Mouse (Mus musculus): ENCODE data around the gene Cyth1. TPM values are rescaled to one million over a fixed set of nuclear protein-coding genes. Genes with fewer than 3 reads are reported as not detected.
A peak's percentile ranks its signal among the peaks of the same experiment; 100 is the strongest.

Gene Cyth1
- polyA plus RNA-seq, 1 experiment = 89.8 TPM

DNA sequence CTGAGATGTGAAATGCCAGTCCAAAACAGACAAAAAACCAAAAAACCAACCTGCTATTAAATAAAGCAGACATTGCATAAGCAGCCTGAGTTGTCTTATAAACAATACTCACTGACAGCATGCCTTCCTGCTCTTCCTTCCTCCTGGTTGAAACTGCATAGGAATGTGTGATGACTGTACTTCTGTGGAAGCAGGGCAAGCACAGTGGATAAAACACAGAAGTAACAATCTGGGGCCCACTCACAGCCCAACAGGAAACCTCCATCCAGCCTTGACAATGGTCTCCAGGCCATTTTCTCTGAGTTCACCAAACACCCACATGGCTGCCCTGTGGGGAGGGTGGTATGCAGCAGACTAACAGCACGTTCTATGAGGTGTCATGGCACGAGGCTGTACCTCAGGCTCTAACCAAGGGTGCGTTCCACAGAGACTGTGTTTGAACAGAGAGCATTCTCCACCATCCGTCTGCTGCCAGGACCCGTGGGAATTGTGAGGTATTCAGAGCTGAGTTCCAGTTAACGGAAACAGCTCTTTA is 26.0 kb downstream of the Cyth1 start:
- TF ChIP-seq POLR2A (IDR thresholded peaks at IDR 0.05; ENCODE audit: borderline replicate concordance, insufficient read depth, low read length) (no peak), CTCF (IDR thresholded peaks at IDR 0.05; ENCODE audit: borderline replicate concordance, insufficient read depth, low read depth, low read length) (no peak)
- Histone ChIP-seq H3K4me1 (ENCODE audit: control insufficient read depth, insufficient read depth, low read length) (peaks cover 21% of the 10 kb centered on the region), H3K27ac (ENCODE audit: insufficient read depth, low read length) (no peak overlapping the region), H3K4me3 (replicated peaks; ENCODE audit: insufficient read depth, low read depth, low read length) (no peak overlapping the region), H3K27me3 (ENCODE audit: control insufficient read depth, insufficient read depth, low read length) (no peaks in the 10 kb centered on the region)
- WGBS = 65% methylated on average over 6 of the region's 6 CpGs
- no peak for DNase-seq

DNA sequence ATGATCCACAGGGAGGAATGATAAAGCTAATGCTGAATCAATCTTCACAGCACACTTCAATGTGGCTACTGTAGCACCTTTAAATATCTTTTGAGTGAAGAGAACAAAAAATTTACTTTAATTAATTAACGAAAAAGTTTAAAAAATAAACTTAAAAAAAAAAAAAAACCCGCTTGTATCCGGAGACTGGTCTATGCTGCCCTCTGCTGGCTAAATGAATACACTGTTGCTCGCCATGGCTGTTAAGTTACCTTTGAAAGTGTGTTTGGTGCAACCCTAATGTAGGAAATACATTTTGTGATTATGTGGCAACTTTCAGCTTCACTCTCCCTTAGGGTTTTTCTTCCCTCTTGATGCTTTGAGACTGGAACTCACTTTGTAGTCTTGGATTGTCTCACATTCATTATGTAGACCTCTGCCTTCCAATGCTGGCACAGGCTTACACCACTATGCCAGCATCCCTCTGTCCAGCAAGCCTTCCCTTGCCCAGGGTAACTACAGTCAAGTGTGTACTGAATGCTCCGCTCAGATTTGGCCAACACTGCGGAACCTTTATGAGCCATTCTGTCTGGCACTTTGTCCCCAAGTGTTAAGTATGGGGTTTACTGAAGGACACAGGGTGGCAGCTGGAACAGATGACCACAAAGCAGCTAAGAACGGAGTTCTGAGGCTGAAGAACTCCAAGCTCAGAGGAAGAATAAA is 27.7 kb downstream of the Cyth1 start:
- Histone ChIP-seq H3K27ac (ENCODE audit: insufficient read depth, low read length) (no peak overlapping the region), H3K4me3 (replicated peaks; ENCODE audit: insufficient read depth, low read depth, low read length) (no peak overlapping the region), H3K4me1 (ENCODE audit: control insufficient read depth, insufficient read depth, low read length) (peaks cover 28% of the 10 kb centered on the region), H3K27me3 (ENCODE audit: control insufficient read depth, insufficient read depth, low read length) (no peaks in the 10 kb centered on the region)
- WGBS = 18% methylated on average over 7 of the region's 7 CpGs
- DNase-seq = peak in 1 of 2 experiments; percentile 57
- peak; percentile 57; the same call in 1 of the 2 replicates for TF ChIP-seq CTCF (IDR thresholded peaks at IDR 0.05; ENCODE audit: borderline replicate concordance, insufficient read depth, low read depth, low read length)
- TF ChIP-seq POLR2A (IDR thresholded peaks at IDR 0.05; ENCODE audit: borderline replicate concordance, insufficient read depth, low read length) = no peak

DNA sequence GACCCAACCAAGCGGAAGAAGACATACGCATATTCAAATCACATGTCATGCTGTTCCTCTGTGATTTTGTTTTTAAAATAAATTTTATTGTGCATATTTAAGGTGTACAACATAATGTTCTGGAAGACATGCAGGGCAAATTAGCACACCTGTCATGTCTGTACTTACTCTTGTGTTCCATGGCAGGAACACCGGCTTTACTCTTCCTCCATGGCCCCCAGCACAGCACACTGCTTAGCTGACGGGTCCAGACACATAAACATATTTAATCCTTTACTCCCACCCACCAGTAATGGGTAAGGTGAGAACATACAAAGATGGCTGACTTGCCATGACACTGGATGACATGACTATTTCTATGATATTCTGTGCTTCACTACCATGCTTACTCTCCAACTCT is 29.3 kb downstream of the Cyth1 start:
- peaks cover 25% of the 10 kb centered on the region for H3K4me1 ChIP-seq (ENCODE audit: control insufficient read depth, insufficient read depth, low read length)
- no peak for DNase-seq
- 89% methylated on average over 4 of the region's 4 CpGs for WGBS
- TF ChIP-seq POLR2A (IDR thresholded peaks at IDR 0.05; ENCODE audit: borderline replicate concordance, insufficient read depth, low read length) (no peak), CTCF (IDR thresholded peaks at IDR 0.05; ENCODE audit: borderline replicate concordance, insufficient read depth, low read depth, low read length) (no peak)
- H3K27me3 ChIP-seq (ENCODE audit: control insufficient read depth, insufficient read depth, low read length) = no peaks in the 10 kb centered on the region
- H3K4me3 ChIP-seq (replicated peaks; ENCODE audit: insufficient read depth, low read depth, low read length) = no peak overlapping the region
- H3K27ac ChIP-seq (ENCODE audit: insufficient read depth, low read length) = no peak overlapping the region

DNA sequence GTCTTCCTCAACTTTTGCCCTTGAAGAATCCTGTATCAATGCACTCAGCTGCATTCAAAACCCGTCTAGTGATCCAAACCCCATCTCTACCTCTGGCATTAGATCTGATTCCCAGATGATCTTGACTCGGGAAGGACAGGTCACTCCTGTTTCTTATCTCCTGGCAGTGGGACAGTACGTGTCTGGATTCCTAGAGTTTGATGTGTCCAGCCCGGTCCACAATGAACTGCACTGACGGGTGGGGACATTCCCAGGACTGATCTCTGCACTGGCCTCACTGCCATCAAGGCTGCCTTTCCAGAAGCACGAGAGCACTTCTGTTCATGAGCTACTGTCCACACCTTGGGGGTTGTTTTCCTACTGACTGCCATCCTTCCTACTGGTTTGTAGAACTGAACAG is 31.9 kb downstream of the Cyth1 start:
- no peaks in the 10 kb centered on the region for H3K27me3 ChIP-seq (ENCODE audit: control insufficient read depth, insufficient read depth, low read length)
- TF ChIP-seq CTCF (IDR thresholded peaks at IDR 0.05; ENCODE audit: borderline replicate concordance, insufficient read depth, low read depth, low read length) (no peak), POLR2A (IDR thresholded peaks at IDR 0.05; ENCODE audit: borderline replicate concordance, insufficient read depth, low read length) (no peak)
- no peak overlapping the region for H3K4me3 ChIP-seq (replicated peaks; ENCODE audit: insufficient read depth, low read depth, low read length)
- H3K27ac ChIP-seq (ENCODE audit: insufficient read depth, low read length) = no peak overlapping the region
- no peak for DNase-seq
- H3K4me1 ChIP-seq (ENCODE audit: control insufficient read depth, insufficient read depth, low read length) = peaks cover 26% of the 10 kb centered on the region
- WGBS = 81% methylated on average over 6 of the region's 6 CpGs

DNA sequence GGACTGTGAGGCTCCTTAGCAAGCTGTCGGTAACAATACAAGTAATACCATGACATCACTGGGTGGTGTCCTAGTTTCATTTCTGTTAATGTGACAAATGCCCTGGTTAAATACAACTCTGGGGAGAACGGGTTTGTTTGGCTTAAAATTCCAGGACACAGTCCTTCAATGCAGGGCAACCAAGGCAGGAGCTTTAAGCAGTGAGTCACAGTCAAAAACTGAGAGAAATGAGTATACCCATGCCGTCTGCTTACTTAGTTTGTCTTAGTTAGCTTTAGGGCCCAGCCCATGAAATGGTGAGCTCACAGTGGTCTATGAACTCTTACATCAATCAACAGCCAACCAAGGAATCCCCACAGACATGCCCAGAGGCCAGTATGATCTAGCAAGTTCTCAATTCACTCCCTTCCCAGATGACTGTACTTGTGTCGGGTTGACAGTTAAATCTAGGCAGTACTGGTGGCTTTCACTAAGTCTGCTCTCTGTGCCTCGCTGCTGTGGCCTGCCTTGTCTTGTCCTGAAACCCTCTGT is 32.4 kb downstream of the Cyth1 start:
- WGBS = 62% methylated on average over 5 of the region's 5 CpGs
- Histone ChIP-seq H3K27me3 (ENCODE audit: control insufficient read depth, insufficient read depth, low read length) (no peaks in the 10 kb centered on the region), H3K4me1 (ENCODE audit: control insufficient read depth, insufficient read depth, low read length) (peaks cover 31% of the 10 kb centered on the region), H3K27ac (ENCODE audit: insufficient read depth, low read length) (no peak overlapping the region), H3K4me3 (replicated peaks; ENCODE audit: insufficient read depth, low read depth, low read length) (no peak overlapping the region)
- DNase-seq = no peak
- TF ChIP-seq CTCF (IDR thresholded peaks at IDR 0.05; ENCODE audit: borderline replicate concordance, insufficient read depth, low read depth, low read length) = no peak

DNA sequence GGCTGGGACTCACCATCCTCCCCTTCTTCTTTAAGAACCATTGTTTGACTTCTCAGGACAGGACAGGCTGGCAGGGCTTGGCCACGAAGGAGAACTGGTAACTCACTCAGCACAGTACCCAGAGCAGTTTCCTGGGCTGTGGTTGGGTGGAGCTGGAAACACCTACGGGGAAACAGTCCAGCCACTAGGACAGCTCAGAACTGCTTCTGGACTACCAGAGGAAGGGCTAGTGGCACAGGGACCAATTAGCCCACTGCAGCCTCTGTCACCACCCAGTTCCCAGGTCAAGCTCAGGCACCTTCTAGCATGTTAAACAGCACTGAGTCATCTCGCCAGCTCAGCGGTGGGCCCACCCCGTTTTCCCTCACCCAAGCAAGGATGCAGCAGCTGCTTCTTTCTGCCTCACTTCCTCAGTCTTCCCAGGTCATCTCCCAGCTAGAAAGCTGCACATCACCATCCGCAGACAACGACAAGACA is 35.7 kb downstream of the Cyth1 start:
- DNase-seq = peak in 1 of 2 experiments; percentile 47
- H3K4me3 ChIP-seq (replicated peaks; ENCODE audit: insufficient read depth, low read depth, low read length) = no peak overlapping the region
- TF ChIP-seq CTCF (IDR thresholded peaks at IDR 0.05; ENCODE audit: borderline replicate concordance, insufficient read depth, low read depth, low read length) (no peak), POLR2A (IDR thresholded peaks at IDR 0.05; ENCODE audit: borderline replicate concordance, insufficient read depth, low read length) (no peak)
- peak overlapping the region; percentile 64 for H3K27ac ChIP-seq (ENCODE audit: insufficient read depth, low read length)
- 31% methylated on average over 7 of the region's 7 CpGs for WGBS
- H3K4me1 ChIP-seq (ENCODE audit: control insufficient read depth, insufficient read depth, low read length) = peaks cover 52% of the 10 kb centered on the region
- no peaks in the 10 kb centered on the region for H3K27me3 ChIP-seq (ENCODE audit: control insufficient read depth, insufficient read depth, low read length)

DNA sequence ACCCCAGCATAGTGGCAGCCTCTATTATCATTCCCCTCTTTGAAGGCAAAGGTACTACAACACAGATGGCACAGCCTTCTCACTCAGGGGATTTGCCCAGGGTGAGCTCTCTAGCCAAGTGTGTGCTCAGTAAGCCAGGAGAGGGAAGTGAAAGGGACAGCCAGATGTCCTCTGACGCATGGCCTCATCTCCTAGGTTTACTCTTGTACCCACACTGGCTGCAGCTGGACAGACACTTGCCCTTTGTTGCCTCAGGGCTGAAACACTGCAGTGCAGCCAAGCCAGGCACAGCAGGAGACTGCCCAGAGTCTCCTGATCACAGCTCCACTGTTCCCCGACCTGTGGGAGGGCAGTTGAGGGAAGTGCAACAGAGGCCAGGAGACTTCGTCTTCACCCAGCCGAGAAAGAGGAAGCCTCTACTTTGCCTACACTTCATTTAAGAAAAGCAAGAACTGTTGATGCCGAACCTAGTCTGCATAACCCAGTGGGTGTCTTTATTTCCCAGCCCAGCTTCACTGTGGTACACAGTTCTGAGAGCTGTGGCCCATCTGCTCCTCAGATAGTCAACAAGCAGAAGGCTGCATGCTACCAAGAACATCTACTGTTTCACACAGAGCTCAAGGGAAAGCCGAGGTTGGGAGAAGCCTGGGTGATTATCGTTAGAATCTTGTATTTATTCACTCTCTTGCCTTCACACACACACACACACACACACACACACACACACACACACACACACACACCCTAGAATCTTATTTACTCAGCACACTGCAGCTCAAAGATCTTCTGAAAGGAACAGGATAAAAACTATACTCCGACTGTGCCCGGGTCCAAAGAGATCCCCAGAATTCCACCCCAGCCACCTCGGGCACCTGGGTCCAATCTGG is 36.4 kb downstream of the Cyth1 start:
- Histone ChIP-seq H3K27me3 (ENCODE audit: control insufficient read depth, insufficient read depth, low read length) (no peaks in the 10 kb centered on the region), H3K4me1 (ENCODE audit: control insufficient read depth, insufficient read depth, low read length) (peaks cover 55% of the 10 kb centered on the region), H3K27ac (ENCODE audit: insufficient read depth, low read length) (peak overlapping the region; percentile 64), H3K4me3 (replicated peaks; ENCODE audit: insufficient read depth, low read depth, low read length) (no peak overlapping the region)
- DNase-seq = peak; percentile 70 to 75
- TF ChIP-seq POLR2A (IDR thresholded peaks at IDR 0.05; ENCODE audit: borderline replicate concordance, insufficient read depth, low read length) (no peak), CTCF (IDR thresholded peaks at IDR 0.05; ENCODE audit: borderline replicate concordance, insufficient read depth, low read depth, low read length) (no peak)
- WGBS = 22% methylated on average over 10 of the region's 10 CpGs
